Comparison of ENCODE assay signal across 8 mouse cellular contexts in genomic region chr3:105705061-105705549, GRCm38 (mm10). TPM values are rescaled to one million over a fixed set of nuclear protein-coding genes. Genes with fewer than 3 reads are reported as not detected.
A peak's percentile ranks its signal among the peaks of the same experiment; 100 is the strongest.
DNase-seq lines count a peak whose midpoint lies in the region; ATAC-seq and TF ChIP-seq lines count a peak whose summit lies in the region.

No protein-coding gene starts in this region.

- H3K4me2 ChIP-seq in heart, postnatal 0 days (ENCODE audit: low read depth, low read length) = peak overlapping the region; percentile 91
- H3K4me2 ChIP-seq in lung, embryonic 15.5 days = peak overlapping the region; percentile 98

- ATAC-seq in heart, postnatal 0 days (ENCODE audit: insufficient read depth, low read depth) = peak; percentile 47
- peak; percentile 23 for ATAC-seq in lung, embryonic 15.5 days (ENCODE audit: borderline replicate concordance, extremely low read depth, low FRiP score, low TSS enrichment)

- under 1% methylated on average over 28 of the region's 28 CpGs for WGBS in bone marrow, adult 2 months
- WGBS in heart, postnatal 0 days = under 1% methylated on average over 28 of the region's 28 CpGs
- whole genome bisulfite sequencing in lung, embryonic 15.5 days = 1% methylated on average over 28 of the region's 28 CpGs

- no peaks in the 10 kb centered on the region for H3K36me3 ChIP-seq in erythroblast, embryonic 14.5 days (ENCODE audit: control insufficient read depth)
- no peaks in the 10 kb centered on the region for H3K36me3 ChIP-seq in heart, postnatal 0 days (replicated peaks; ENCODE audit: control insufficient read depth, insufficient read depth, low read length)
- no peaks in the 10 kb centered on the region for H3K36me3 ChIP-seq in lung, embryonic 15.5 days

- DNase-seq in CD4-positive, CD25-positive, alpha-beta regulatory T cell, adult 2 months (ENCODE audit: low read depth, low spot score) = peak; percentile 53
- peak; percentile 58 for DNase-seq in heart, postnatal 0 days (ENCODE audit: low spot score)
- peak; percentile 89 to 93 for DNase-seq in layer of hippocampus, adult 2 months (ENCODE audit: low spot score in 2 of 2)
- peak; percentile 50 for DNase-seq in ovary, postnatal 14 days (ENCODE audit: low spot score)
- DNase-seq in thymus, postnatal 4 days = peak; percentile 65

- H3K27ac ChIP-seq in bone marrow, adult 2 months (ENCODE audit: control insufficient read depth, insufficient read depth, low read depth, low read length, poor library complexity) = no peak overlapping the region
- H3K27ac ChIP-seq in heart, postnatal 0 days (ENCODE audit: low read depth) = peak overlapping the region; percentile 78
- H3K27ac ChIP-seq in layer of hippocampus, adult 2 months = peak overlapping the region; percentile 95
- peak overlapping the region; percentile 67; the same call in 1 of the 2 replicates for H3K27ac ChIP-seq in lung, embryonic 15.5 days

- no peak for TF ChIP-seq EP300 in heart, postnatal 0 days (IDR thresholded peaks at IDR 0.05; ENCODE audit: low read depth)

- no peaks in the 10 kb centered on the region for H3K9me3 ChIP-seq in erythroblast, embryonic 14.5 days (ENCODE audit: control insufficient read depth, low read length)
- no peaks in the 10 kb centered on the region for H3K9me3 ChIP-seq in heart, postnatal 0 days (replicated peaks; ENCODE audit: control insufficient read depth, low read length)
- H3K9me3 ChIP-seq in lung, embryonic 15.5 days = no peaks in the 10 kb centered on the region

- H3K4me3 ChIP-seq in bone marrow, adult 2 months (replicated peaks; ENCODE audit: control insufficient read depth, low read depth, low read length) = peak overlapping the region; percentile 70
- H3K4me3 ChIP-seq in erythroblast, embryonic 14.5 days (replicated peaks) = peak overlapping the region; percentile 63
- peak overlapping the region; percentile 70 for H3K4me3 ChIP-seq in heart, postnatal 0 days (ENCODE audit: low read depth, low read length)
- H3K4me3 ChIP-seq in layer of hippocampus, adult 2 months = peak overlapping the region; percentile 80
- H3K4me3 ChIP-seq in lung, embryonic 15.5 days = peak overlapping the region; percentile 57

- no peak for TF ChIP-seq CTCF in bone marrow, adult 2 months (IDR thresholded peaks at IDR 0.05; ENCODE audit: control insufficient read depth, insufficient read depth, low read length)
- TF ChIP-seq CTCF in heart, postnatal 0 days (IDR thresholded peaks at IDR 0.05; ENCODE audit: low read depth) = no peak
- TF ChIP-seq CTCF in layer of hippocampus, adult 2 months (conservative IDR thresholded peaks at IDR 0.05) = no peak

- TF ChIP-seq POLR2A in bone marrow, adult 2 months (IDR thresholded peaks at IDR 0.05; ENCODE audit: borderline replicate concordance, control insufficient read depth, low read depth, low read length) = no peak

- peaks cover 45% of the 10 kb centered on the region for H3K27me3 ChIP-seq in erythroblast, embryonic 14.5 days (ENCODE audit: control insufficient read depth)
- H3K27me3 ChIP-seq in heart, postnatal 0 days (ENCODE audit: control insufficient read depth, insufficient read depth, low read length) = no peaks in the 10 kb centered on the region
- no peaks in the 10 kb centered on the region for H3K27me3 ChIP-seq in lung, embryonic 15.5 days

- no peaks in the 10 kb centered on the region for H3K4me1 ChIP-seq in bone marrow, adult 2 months (ENCODE audit: control insufficient read depth, insufficient read depth, low read length)
- H3K4me1 ChIP-seq in erythroblast, embryonic 14.5 days (ENCODE audit: control insufficient read depth) = peaks cover 68% of the 10 kb centered on the region
- H3K4me1 ChIP-seq in heart, postnatal 0 days (ENCODE audit: control insufficient read depth, insufficient read depth) = peaks cover 51% of the 10 kb centered on the region
- peaks cover 60% of the 10 kb centered on the region for H3K4me1 ChIP-seq in lung, embryonic 15.5 days

- H3K9ac ChIP-seq in heart, postnatal 0 days (replicated peaks; ENCODE audit: low read depth, low read length) = peak overlapping the region; percentile 68
- peak overlapping the region; percentile 60 for H3K9ac ChIP-seq in lung, embryonic 15.5 days

RNA-seq across cellular contexts. Expression of gene Inka2, which starts 0.7 kb away (rescaled TPM):
- polyA plus RNA-seq in bone marrow, adult 2 months (2011; ENCODE audit: insufficient read depth, insufficient read length, low replicate concordance, missing spikeins) = 1.5 TPM in 1 of 2 replicates, not detected in the other
- polyA plus RNA-seq in erythroblast, embryonic 14.5 days (2012) = 0.11 and 0.28 TPM in 2 replicates
- total RNA-seq in heart, postnatal 0 days (2014; rRNA removed; ENCODE audit: low replicate concordance) = 1.6 and 4.5 TPM in 2 replicates
- polyA plus RNA-seq in heart, postnatal 0 days (2015; fragmentation: Nextera tagmentation; extraction: Ambion mirVana) = 4.4 and 8.9 TPM in 2 replicates
- 10 to 100 TPM; 74.1 to 74.9 TPM for total RNA-seq in layer of hippocampus, adult 2 months (2021)
- 2.6 TPM in 2 replicates for polyA plus RNA-seq in lung, embryonic 15.5 days (2015; fragmentation: Nextera tagmentation; extraction: Ambion mirVana)

RNA-seq across cellular contexts. Expression of gene Ddx20, which starts 17.7 kb away (rescaled TPM):
- 16.9 and 20.5 TPM in 2 replicates for polyA plus RNA-seq in bone marrow, adult 2 months (2011; ENCODE audit: insufficient read depth, insufficient read length, low replicate concordance, missing spikeins)
- 0.23 and 0.36 TPM in 2 replicates for polyA plus RNA-seq in erythroblast, embryonic 14.5 days (2012)
- 12.6 and 19.7 TPM in 2 replicates for total RNA-seq in heart, postnatal 0 days (2014; rRNA removed; ENCODE audit: low replicate concordance)
- 11.6 and 15.1 TPM in 2 replicates for polyA plus RNA-seq in heart, postnatal 0 days (2015; fragmentation: Nextera tagmentation; extraction: Ambion mirVana)
- total RNA-seq in layer of hippocampus, adult 2 months (2021) = 10 to 100 TPM; 12.5 to 12.9 TPM
- polyA plus RNA-seq in lung, embryonic 15.5 days (2015; fragmentation: Nextera tagmentation; extraction: Ambion mirVana) = 40.8 and 41.3 TPM in 2 replicates
